Mouse (Mus musculus): ENCODE results near the gene Slc1a7. TPM values are rescaled to one million over a fixed set of nuclear protein-coding genes. Genes with fewer than 3 reads are reported as not detected.

The Slc1a7 gene
- polyA plus RNA-seq, 1 experiment from 2014 or later, result not detected

DNA sequence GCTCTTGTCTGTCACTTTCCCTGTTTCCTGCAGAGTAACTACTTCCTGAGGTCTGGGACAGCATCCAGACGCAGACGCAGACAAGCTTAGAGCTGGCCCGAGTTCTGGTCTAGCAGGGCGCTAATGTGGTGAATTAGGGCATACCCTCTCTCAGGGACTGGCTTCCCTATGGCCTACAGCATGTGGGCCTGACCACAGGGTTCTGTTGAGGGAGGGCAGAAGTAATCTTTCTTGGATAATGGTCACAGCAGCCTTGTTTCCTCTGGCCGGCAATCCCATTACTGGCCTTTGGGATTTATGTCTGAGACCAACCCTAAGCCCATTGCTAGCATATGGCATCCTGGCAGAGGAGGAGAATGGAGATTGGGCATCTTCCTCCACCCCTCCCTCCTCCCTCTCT, 22.7 kb downstream of the Slc1a7 start:
- Histone ChIP-seq H3K4me3 (replicated peaks) (no peak overlapping the region), H3K4me1 (replicated peaks) (no peaks in the 10 kb centered on the region), H3K36me3 (no peaks in the 10 kb centered on the region), H3K27ac (no peak overlapping the region), H3K4me2 (no peak overlapping the region), H3K27me3 (peaks cover 27% of the 10 kb centered on the region), H3K9ac (no peak overlapping the region), H3K9me3 (replicated peaks) (no peaks in the 10 kb centered on the region)
- DNase-seq (no peak), ATAC-seq (ENCODE audit: low read depth) (no peak)
- WGBS (ENCODE audit: insufficient replicate concordance), result 39% methylated on average over 5 of the region's 5 CpGs

DNA sequence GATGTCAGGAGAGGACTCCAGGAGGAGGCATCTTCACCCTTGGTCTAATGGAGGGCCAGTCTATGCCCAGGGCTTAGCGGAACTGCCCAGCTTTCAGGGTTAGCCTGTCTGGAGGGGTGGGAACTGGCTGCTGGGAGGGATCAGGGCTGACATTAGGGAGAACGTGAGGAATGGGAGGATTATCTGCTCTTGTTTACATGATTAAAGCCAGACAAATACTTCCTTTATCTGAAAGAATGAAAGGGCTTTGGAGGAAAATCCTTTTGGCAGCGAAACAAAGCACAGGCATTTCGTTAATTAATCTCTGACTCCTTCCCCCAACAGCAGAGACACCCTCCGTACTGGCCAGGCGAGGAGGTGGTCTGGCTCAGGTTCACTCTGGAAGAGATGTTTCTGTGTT, 23.7 kb downstream of the Slc1a7 start:
- WGBS (ENCODE audit: insufficient replicate concordance), result 37% methylated on average over 6 of the region's 6 CpGs
- ATAC-seq (ENCODE audit: low read depth), result no peak

DNA sequence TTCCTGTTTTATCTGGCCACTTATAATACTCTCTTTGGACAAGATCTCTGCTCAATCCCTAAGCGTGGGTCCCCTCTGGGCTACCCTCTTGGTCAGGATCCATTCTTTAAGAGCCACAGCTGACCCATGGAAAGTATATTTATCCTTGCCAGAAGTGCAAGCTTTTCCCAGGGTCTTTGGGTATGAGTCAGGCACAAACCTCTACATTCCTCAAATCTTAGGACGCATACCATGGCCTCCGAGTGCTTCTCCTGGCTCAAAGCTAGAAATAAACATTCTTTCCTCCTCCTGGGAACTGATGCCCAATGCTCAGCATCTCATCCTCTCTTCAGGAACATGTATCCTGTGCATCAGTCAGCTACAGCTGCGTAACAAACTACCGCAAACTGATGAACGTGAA, 26.9 kb downstream of the Slc1a7 start:
- H3K36me3 ChIP-seq, result no peaks in the 10 kb centered on the region
- no peak for DNase-seq
- WGBS (ENCODE audit: insufficient replicate concordance), result 82% methylated on average over 6 of the region's 6 CpGs

More for the DNA sequence above, 23.7 kb downstream of the Slc1a7 start:
- Histone ChIP-seq H3K4me1 (replicated peaks) (no peaks in the 10 kb centered on the region), H3K4me3 (replicated peaks) (no peak overlapping the region), H3K36me3 (no peaks in the 10 kb centered on the region), H3K27ac (no peak overlapping the region), H3K9me3 (replicated peaks) (no peaks in the 10 kb centered on the region), H3K9ac (no peak overlapping the region), H3K4me2 (no peak overlapping the region), H3K27me3 (peaks cover 27% of the 10 kb centered on the region)
- no peak for DNase-seq

DNA sequence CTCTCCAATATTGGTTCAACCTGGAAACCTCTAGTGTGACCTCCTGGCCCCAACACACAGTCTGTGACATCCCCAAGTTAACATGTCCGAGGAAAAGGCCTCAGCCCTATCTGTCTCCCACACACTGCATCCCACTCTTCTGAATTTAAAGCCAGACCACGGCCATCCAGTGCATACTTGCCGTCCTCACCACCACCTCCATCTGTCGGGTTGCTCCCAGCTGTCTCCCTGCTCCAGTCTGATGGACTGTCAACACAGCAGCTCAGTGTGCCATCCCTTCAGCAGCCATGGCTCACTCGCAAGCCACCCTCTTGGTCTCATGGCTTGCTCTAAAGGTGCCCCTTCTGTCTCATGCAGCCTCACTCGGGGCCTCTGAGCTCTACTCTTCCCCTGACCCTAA, 27.6 kb downstream of the Slc1a7 start:
- DNase-seq, result no peak
- ATAC-seq (ENCODE audit: low read depth), result no peak
- Histone ChIP-seq H3K4me3 (replicated peaks) (no peak overlapping the region), H3K36me3 (no peaks in the 10 kb centered on the region), H3K4me1 (replicated peaks) (no peaks in the 10 kb centered on the region), H3K9me3 (replicated peaks) (no peaks in the 10 kb centered on the region), H3K9ac (no peak overlapping the region), H3K4me2 (no peak overlapping the region), H3K27ac (no peak overlapping the region), H3K27me3 (peaks cover 15% of the 10 kb centered on the region; the same call in 1 of the 2 replicates)
- WGBS (ENCODE audit: insufficient replicate concordance), result 53% methylated on average over 6 of the region's 6 CpGs

More for the DNA sequence above, 26.9 kb downstream of the Slc1a7 start:
- ATAC-seq (ENCODE audit: low read depth), result no peak
- Histone ChIP-seq H3K27ac (no peak overlapping the region), H3K4me1 (replicated peaks) (no peaks in the 10 kb centered on the region), H3K9ac (no peak overlapping the region), H3K4me3 (replicated peaks) (no peak overlapping the region), H3K27me3 (peaks cover 20% of the 10 kb centered on the region; the same call in 1 of the 2 replicates), H3K4me2 (no peak overlapping the region), H3K9me3 (replicated peaks) (no peaks in the 10 kb centered on the region)

DNA sequence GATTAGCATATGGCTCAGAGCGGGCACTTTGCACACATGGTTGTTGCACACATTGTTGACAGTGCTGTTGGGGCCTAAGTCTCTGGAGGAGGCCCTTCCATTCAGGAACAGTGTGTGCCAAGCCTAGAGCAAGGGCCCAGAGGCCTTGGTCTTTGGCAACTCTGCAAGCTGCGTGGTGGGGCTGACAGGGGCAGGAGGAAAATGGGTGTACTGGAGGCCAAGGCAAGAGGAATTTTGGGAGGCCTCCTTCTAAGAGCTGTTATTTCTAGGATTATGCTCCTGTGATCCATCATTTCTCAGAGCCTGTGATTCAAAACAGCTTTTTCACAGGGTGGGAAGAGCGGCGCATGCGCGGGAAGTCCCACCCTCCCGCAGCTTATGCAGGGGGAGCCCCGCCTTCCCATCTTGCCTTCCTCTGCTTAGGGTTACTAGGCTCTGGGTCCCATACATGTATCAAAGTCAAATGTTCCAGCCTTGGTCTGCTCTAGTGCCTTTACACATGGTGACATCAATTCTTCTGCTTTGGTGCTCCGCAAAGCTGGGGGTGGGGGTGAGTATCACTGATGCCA, 28.4 kb downstream of the Slc1a7 start:
- WGBS (ENCODE audit: insufficient replicate concordance), result 88% methylated on average over 9 of the region's 9 CpGs
- ATAC-seq (ENCODE audit: low read depth) (no peak), DNase-seq (no peak)
- Histone ChIP-seq H3K9me3 (replicated peaks) (no peaks in the 10 kb centered on the region), H3K4me3 (replicated peaks) (no peak overlapping the region), H3K4me2 (no peak overlapping the region), H3K4me1 (replicated peaks) (no peaks in the 10 kb centered on the region), H3K27ac (no peak overlapping the region), H3K9ac (no peak overlapping the region), H3K27me3 (peaks cover 7% of the 10 kb centered on the region; the same call in 1 of the 2 replicates), H3K36me3 (no peaks in the 10 kb centered on the region)

DNA sequence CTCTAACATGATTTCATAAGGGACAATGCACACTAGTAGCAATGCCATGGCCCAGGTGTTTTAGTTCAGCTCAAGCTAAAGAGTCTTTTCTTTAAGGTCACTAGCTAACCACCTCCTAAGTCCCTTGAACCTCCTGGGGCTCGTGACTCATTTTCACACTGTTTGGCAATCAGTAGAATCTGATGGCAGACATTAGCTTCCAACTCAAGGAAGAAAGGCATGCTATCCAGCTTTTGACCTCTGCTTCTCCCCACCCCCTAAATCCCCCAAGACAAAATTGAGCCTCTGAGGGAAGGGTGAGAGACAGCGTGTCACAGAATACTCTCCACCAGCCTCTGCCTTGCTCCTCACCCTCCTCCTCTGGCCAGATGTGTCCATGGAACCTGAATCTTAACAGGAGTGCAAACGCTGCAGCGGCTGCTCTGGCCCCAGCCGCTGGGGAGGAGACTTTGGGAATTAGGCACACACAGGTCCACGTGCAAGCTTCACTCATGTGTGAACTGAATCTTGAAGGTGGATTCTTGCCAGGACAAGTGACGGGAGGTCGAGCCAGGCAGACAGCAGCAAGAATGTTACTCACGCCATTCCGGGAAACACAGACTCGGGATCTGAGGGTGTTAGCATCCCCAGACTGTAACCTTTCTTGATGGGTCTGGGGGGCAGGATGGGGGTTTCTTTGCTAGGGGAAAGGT, 30.7 kb downstream of the Slc1a7 start:
- DNase-seq (no peak), ATAC-seq (ENCODE audit: low read depth) (no peak)
- Histone ChIP-seq H3K4me2 (no peak overlapping the region), H3K9ac (no peak overlapping the region), H3K36me3 (no peaks in the 10 kb centered on the region), H3K9me3 (replicated peaks) (no peaks in the 10 kb centered on the region), H3K4me3 (replicated peaks) (no peak overlapping the region), H3K27me3 (no peaks in the 10 kb centered on the region), H3K27ac (no peak overlapping the region), H3K4me1 (replicated peaks) (no peaks in the 10 kb centered on the region)
- WGBS (ENCODE audit: insufficient replicate concordance), result 52% methylated on average over 11 of the region's 11 CpGs

DNA sequence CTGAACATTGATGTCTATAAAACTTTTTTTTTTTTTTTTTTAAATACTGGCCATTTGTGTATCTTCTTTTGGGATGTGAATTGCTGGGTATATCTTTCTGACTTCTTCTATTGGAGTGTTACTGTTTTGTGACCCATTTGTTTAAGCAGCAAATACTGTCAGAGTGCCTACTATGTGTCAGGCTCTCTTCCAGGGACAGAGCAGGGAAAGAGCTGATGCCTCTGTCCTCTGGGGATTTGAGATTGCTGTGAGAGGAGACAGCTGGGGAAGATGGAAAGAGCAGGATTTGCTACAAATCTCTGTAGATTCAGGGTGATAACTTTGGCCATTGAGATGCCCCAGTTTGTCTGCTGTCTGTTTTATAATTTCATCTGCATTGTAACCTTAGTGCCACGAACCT, 31.2 kb downstream of the Slc1a7 start:
- Histone ChIP-seq H3K4me3 (replicated peaks) (no peak overlapping the region), H3K9ac (no peak overlapping the region), H3K27ac (no peak overlapping the region), H3K27me3 (no peaks in the 10 kb centered on the region), H3K36me3 (no peaks in the 10 kb centered on the region), H3K9me3 (replicated peaks) (no peaks in the 10 kb centered on the region), H3K4me2 (no peak overlapping the region), H3K4me1 (replicated peaks) (no peaks in the 10 kb centered on the region)
- DNase-seq (no peak), ATAC-seq (ENCODE audit: low read depth) (no peak)
- 57% methylated on average over 1 of the region's 1 CpGs for WGBS (ENCODE audit: insufficient replicate concordance)

DNA sequence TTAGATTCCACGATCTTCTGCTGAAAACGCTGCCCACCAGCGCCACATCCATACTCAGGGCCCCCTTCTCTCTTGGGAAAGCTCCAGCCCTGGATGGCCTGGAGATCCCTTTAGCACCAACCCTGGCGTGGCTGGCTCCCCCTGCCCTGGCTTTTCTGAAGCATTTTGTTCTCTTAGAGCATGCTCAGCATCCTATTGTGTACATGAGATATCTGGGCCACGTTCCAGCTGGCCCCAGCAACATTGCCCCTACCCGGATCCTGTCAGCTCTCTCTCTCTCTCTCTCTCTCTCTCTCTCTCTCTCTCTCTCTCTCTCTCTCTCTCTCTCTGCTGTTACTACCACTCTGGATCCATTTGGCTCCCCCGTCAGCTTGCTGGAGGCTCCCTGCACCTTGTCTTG, 37.2 kb downstream of the Slc1a7 start:
- ATAC-seq (ENCODE audit: low read depth) (no peak), DNase-seq (no peak)
- Histone ChIP-seq H3K4me3 (replicated peaks) (no peak overlapping the region), H3K9me3 (replicated peaks) (no peaks in the 10 kb centered on the region), H3K36me3 (no peaks in the 10 kb centered on the region), H3K27me3 (no peaks in the 10 kb centered on the region), H3K27ac (no peak overlapping the region), H3K4me1 (replicated peaks) (peaks cover 10% of the 10 kb centered on the region; the same call in 1 of the 2 replicates), H3K4me2 (no peak overlapping the region), H3K9ac (no peak overlapping the region)
- 58% methylated on average over 7 of the region's 7 CpGs for WGBS (ENCODE audit: insufficient replicate concordance)

DNA sequence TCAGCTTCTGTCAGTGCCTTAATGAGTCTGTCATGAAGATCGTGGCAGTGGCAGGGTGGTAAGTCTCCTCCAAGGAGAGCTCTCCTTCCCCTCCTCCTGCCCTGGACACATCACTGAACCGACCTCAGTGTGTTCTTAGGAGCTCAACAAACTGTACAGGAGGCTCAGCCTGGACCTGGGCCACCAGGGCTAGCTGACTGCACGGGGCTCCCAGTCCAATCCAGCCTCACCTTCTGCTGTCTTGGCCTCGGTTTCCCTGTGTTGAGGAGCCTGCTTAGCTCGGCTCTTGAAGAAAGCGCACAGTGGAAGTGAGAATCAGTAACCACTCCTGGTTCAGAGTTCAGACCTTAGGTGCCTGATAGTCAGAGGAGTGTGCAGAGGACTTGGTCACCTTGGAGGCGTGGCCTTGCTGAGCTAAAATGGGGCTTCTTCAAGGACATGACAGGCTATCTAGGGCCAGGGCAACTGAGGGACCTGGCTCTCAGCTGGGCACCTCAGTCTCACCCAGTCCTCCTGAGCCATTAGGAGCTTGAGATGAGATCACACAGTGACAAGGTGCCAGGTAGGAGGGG, 39.5 kb downstream of the Slc1a7 start:
- H3K27me3 ChIP-seq, result no peaks in the 10 kb centered on the region
- DNase-seq, result no peak
- no peak overlapping the region for H3K9ac ChIP-seq
- WGBS (ENCODE audit: insufficient replicate concordance), result 53% methylated on average over 7 of the region's 7 CpGs
- no peak overlapping the region for H3K27ac ChIP-seq
- H3K4me3 ChIP-seq (replicated peaks), result no peak overlapping the region
- H3K4me1 ChIP-seq (replicated peaks), result peaks cover 10% of the 10 kb centered on the region; the same call in 1 of the 2 replicates
- no peak overlapping the region for H3K4me2 ChIP-seq
- ATAC-seq (ENCODE audit: low read depth), result no peak
- no peaks in the 10 kb centered on the region for H3K36me3 ChIP-seq
- H3K9me3 ChIP-seq (replicated peaks), result no peaks in the 10 kb centered on the region

DNA sequence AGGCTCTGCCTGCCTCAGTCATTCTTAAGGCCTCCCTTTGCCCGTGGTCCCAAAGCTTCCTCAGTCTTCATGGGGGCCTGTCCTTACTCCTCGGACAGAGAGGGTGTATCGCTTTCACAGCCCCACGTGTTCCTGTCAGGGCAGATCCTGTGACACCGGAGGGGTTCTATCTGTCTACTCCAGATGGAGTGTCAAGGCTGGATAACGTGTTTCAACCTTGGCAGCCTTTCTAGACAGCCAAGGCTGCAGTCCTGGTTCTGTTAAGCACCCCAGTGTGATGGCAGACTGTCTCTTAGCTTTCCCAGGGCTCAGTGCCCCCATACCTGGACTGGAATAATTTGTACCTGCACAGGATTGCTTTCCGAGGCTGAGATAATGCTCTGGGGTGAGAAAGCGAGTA, 40.4 kb downstream of the Slc1a7 start:
- no peaks in the 10 kb centered on the region for H3K9me3 ChIP-seq (replicated peaks)
- ATAC-seq (ENCODE audit: low read depth) (peak; percentile 70; the same call in 1 of the 2 replicates), DNase-seq (peak; percentile 20)
- no peak overlapping the region for H3K4me2 ChIP-seq
- H3K36me3 ChIP-seq, result no peaks in the 10 kb centered on the region
- WGBS (ENCODE audit: insufficient replicate concordance), result 42% methylated on average over 8 of the region's 8 CpGs
- no peak overlapping the region for H3K9ac ChIP-seq
- H3K4me3 ChIP-seq (replicated peaks), result no peak overlapping the region
- no peak overlapping the region for H3K27ac ChIP-seq
- H3K27me3 ChIP-seq, result no peaks in the 10 kb centered on the region
- H3K4me1 ChIP-seq (replicated peaks), result peaks cover 10% of the 10 kb centered on the region; the same call in 1 of the 2 replicates

DNA sequence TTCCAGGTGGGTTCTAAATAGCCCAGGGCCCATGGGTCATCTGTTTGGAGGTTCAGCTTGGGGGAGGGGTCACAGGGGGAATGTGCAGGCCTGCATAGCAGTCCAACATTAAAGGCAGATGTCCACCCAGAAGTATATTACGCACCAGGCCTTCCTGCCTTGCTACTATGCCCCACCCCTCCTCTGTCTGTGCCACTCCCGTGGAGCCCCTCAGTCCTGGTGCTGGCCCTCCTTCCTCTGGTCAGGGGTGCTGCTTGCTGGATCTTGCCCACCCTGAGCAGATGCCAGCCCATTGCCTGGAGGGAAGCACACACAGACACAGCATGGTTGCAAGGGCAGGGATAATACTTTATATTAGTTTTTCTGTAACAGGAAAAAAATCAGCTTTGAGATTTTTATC, 46.3 kb downstream of the Slc1a7 start:
- 56% methylated on average over 2 of the region's 2 CpGs for WGBS (ENCODE audit: insufficient replicate concordance)
- Histone ChIP-seq H3K4me2 (no peak overlapping the region), H3K4me3 (replicated peaks) (no peak overlapping the region), H3K27ac (no peak overlapping the region), H3K36me3 (no peaks in the 10 kb centered on the region), H3K9ac (no peak overlapping the region), H3K9me3 (replicated peaks) (no peaks in the 10 kb centered on the region), H3K27me3 (no peaks in the 10 kb centered on the region), H3K4me1 (replicated peaks) (no peaks in the 10 kb centered on the region; the same call in 1 of the 2 replicates)
- DNase-seq, result no peak
- ATAC-seq (ENCODE audit: low read depth), result no peak

Data from liver, embryonic 13.5 days (tissue).